Mouse (Mus musculus) neural tube, embryonic 12.5 days (tissue): ENCODE measurements at regions not wholly inside any gene's neighbourhood (a gene's known extent, or its start where the extent isn't known, plus 50 kb on each side); places are given as distances from the start of the nearest gene placed in this dataset.

Source experiments
- ATAC-seq: fragments of 200-750 bp; cut with Nextera tagmentation; 2 replicates; pipeline ENCODE4 v1.8.0; 2017; ENCODE audit warnings: low read depth, mild to moderate bottlenecking, moderate TSS enrichment, moderate library complexity; ENCODE audit not compliant: low FRiP score
- H3K27ac ChIP-seq: fragments of 300-500 bp; sonication (generic); 2 replicates; pipeline ENCODE4 v1.5.1; 2016
- H3K27me3 ChIP-seq: fragments of 300-500 bp; sonication (generic); replicated peaks from 2 replicates; pipeline ENCODE4 v1.6.1; 2016; ENCODE audit warnings: mild to moderate bottlenecking
- H3K36me3 ChIP-seq: fragments of 300-500 bp; sonication (generic); 2 replicates; pipeline ENCODE4 v1.6.1; 2016; ENCODE audit warnings: mild to moderate bottlenecking
- H3K4me1 ChIP-seq: fragments of 300-500 bp; sonication (generic); 2 replicates; pipeline ENCODE4 v1.6.1; 2016
- H3K4me2 ChIP-seq: fragments of 300-500 bp; sonication (generic); replicated peaks from 2 replicates; pipeline ENCODE4 v1.6.1; 2016; ENCODE audit warnings: mild to moderate bottlenecking
- H3K4me3 ChIP-seq: fragments of 300-500 bp; sonication (generic); 2 replicates; pipeline ENCODE4 v1.5.1; 2016
- H3K9ac ChIP-seq: fragments of 300-500 bp; sonication (generic); 2 replicates; pipeline ENCODE4 v1.6.1; 2016; ENCODE audit warnings: mild to moderate bottlenecking
- H3K9me3 ChIP-seq: fragments of 300-500 bp; sonication (generic); 2 replicates; pipeline ENCODE4 v1.6.1; 2016; ENCODE audit warnings: mild to moderate bottlenecking
- WGBS: fragments of 180-500 bp; shearing (Covaris S2); methylation state at CpG from one replicate; pipeline ENCODE4 v1.1.7; 2016; 5-methylcytosine and 5-hydroxymethylcytosine counted together

DNA sequence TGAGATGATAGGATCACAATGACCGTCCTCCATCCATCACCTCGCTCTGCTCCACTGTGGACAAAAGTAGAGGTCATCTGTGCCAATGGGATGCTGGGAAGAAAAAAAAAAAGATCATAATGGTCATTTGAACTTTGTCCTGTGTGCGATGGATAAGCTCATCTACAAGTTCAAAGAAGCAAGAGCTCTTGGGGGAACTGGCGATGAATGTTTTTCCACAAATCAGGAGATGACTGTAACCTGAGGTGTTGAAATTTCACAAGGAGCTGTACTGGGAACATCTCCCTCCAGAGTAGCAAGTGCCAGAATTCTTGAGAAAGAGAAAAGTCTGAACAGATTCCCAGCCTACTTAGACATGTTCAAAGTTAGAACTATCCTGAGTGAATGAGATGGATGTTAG lies 287.0 kb downstream of the Tns3 start:
- Histone ChIP-seq H3K4me3 (no peak overlapping the region), H3K9ac (no peak overlapping the region), H3K36me3 (no peaks in the 10 kb centered on the region), H3K27ac (no peak overlapping the region), H3K4me1 (no peaks in the 10 kb centered on the region), H3K4me2 (no peak overlapping the region), H3K27me3 (no peaks in the 10 kb centered on the region), H3K9me3 (no peaks in the 10 kb centered on the region)
- no peak for ATAC-seq
- WGBS, result 87% methylated on average over 4 of the region's 4 CpGs

GRCm38 (mm10) chr11:8365545-8365944 lies 298.8 kb downstream of the Tns3 start:
- 90% methylated on average over 1 of the region's 1 CpGs for WGBS

DNA sequence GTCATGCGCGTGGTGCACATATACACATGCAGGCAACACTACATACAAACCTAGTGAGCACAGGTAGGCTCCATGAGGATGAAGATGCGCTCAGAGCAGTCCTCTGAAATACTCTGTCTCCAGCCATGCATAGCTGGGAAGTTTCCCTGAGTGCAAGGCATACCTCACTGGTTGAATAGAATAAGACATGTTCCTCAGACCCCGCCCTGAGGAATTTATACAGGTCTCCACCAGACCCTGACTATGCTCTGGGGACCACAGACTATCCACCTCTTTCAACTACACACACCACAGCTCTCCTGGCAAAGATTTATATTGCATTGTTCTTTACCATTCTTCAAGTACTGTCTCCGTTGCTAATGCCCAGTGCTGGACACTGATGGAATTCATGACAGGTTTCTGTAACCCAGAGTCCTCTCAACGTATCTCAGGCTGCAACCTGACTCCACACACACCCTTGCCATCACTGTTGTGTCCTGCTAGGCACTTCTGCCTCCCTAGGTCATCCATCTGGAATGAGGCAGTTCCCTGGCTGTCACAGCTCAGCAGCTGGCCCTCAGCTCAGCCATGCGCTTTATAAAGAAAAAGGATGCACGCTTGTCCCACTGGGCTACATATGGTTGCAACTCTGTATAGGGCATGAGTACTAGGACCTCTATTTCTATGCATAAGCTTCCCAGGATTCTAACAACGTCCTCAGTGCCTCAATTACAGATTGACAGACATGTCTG lies 299.5 kb downstream of the Tns3 start:
- H3K9ac ChIP-seq, result no peak overlapping the region
- no peaks in the 10 kb centered on the region for H3K9me3 ChIP-seq
- ATAC-seq, result no peak
- no peaks in the 10 kb centered on the region for H3K36me3 ChIP-seq
- WGBS, result 82% methylated on average over 9 of the region's 9 CpGs
- no peak overlapping the region for H3K4me2 ChIP-seq
- no peak overlapping the region for H3K4me3 ChIP-seq
- no peaks in the 10 kb centered on the region for H3K4me1 ChIP-seq
- H3K27ac ChIP-seq, result no peak overlapping the region
- H3K27me3 ChIP-seq, result no peaks in the 10 kb centered on the region

More at GRCm38 (mm10) chr11:8365545-8365944, 298.8 kb downstream of the Tns3 start:
- no peaks in the 10 kb centered on the region for H3K36me3 ChIP-seq
- no peak for ATAC-seq
- H3K9ac ChIP-seq, result no peak overlapping the region
- no peaks in the 10 kb centered on the region for H3K4me1 ChIP-seq
- H3K27ac ChIP-seq, result no peak overlapping the region
- no peak overlapping the region for H3K4me3 ChIP-seq
- no peaks in the 10 kb centered on the region for H3K27me3 ChIP-seq
- H3K9me3 ChIP-seq, result no peaks in the 10 kb centered on the region
- H3K4me2 ChIP-seq, result no peak overlapping the region

DNA sequence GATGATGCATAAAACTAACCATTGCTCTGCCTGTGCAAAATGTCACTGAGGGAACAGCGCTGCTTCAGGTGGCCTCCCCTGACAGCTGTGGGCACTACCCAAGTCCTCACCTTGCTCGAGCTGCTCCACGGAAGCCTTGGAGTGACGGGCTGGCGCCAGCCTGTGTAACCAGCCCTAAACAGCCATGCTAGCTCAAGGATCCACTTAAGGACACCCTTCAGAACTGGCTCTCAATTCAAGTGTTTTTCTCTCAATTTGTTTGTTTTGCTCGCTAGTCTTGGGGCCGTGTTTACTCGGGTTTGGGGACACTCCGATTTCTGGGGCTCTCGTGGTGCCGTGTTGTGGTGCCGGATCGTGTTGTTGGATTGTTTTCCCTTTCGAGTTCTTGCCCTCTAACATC lies 319.4 kb downstream of the Tns3 start:
- Histone ChIP-seq H3K4me3 (no peak overlapping the region), H3K4me1 (no peaks in the 10 kb centered on the region), H3K4me2 (no peak overlapping the region), H3K27me3 (no peaks in the 10 kb centered on the region), H3K9me3 (no peaks in the 10 kb centered on the region), H3K27ac (no peak overlapping the region), H3K9ac (no peak overlapping the region), H3K36me3 (no peaks in the 10 kb centered on the region)
- WGBS, result 83% methylated on average over 14 of the region's 14 CpGs
- no peak for ATAC-seq

- H3K4me1 ChIP-seq, result no peaks in the 10 kb centered on the region
- no peaks in the 10 kb centered on the region for H3K36me3 ChIP-seq
- H3K27me3 ChIP-seq, result no peaks in the 10 kb centered on the region
- H3K4me3 ChIP-seq, result no peak overlapping the region
- ATAC-seq, result peak; percentile 53; the same call in 1 of the 2 replicates
- H3K4me2 ChIP-seq, result no peak overlapping the region
- no peak overlapping the region for H3K9ac ChIP-seq
- WGBS, result 56% methylated on average over 14 of the region's 14 CpGs
- H3K9me3 ChIP-seq, result no peaks in the 10 kb centered on the region
- no peak overlapping the region for H3K27ac ChIP-seq
These were observed 361.8 kb downstream of the Tns3 start for GRCm38 (mm10) chr11:8302347-8303188.

DNA sequence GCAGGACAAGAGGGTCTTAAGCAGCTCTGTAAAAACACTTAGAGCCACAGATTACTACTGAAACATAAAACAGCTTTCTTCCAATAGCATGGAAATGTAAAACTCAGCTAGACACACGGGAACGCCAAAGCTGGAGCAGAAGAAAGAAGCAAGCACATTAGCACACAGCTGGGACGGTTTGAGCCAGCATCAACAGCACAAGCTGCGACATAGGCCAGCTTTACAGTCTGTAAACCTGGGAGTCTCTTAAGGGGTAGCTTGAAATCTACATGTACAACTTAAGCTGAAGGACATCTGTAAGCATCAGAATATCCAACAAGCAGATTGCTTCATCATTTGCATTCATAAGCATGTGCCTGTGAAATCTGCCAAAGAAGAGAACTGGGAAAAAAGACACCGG lies 366.9 kb downstream of the Tns3 start:
- Histone ChIP-seq H3K9me3 (no peaks in the 10 kb centered on the region), H3K9ac (no peak overlapping the region), H3K4me1 (no peaks in the 10 kb centered on the region), H3K4me2 (no peak overlapping the region), H3K4me3 (no peak overlapping the region), H3K27ac (no peak overlapping the region), H3K27me3 (no peaks in the 10 kb centered on the region), H3K36me3 (no peaks in the 10 kb centered on the region)
- ATAC-seq, result no peak
- WGBS, result 80% methylated on average over 5 of the region's 5 CpGs

- Histone ChIP-seq H3K36me3 (no peaks in the 10 kb centered on the region), H3K9me3 (no peaks in the 10 kb centered on the region), H3K4me2 (no peak overlapping the region), H3K4me1 (no peaks in the 10 kb centered on the region), H3K9ac (no peak overlapping the region), H3K27ac (no peak overlapping the region), H3K4me3 (no peak overlapping the region), H3K27me3 (no peaks in the 10 kb centered on the region)
- peak; percentile 82 for ATAC-seq
- 55% methylated on average over 6 of the region's 6 CpGs for WGBS
These were observed 370.9 kb downstream of the Tns3 start for GRCm38 (mm10) chr11:8293322-8294014.

DNA sequence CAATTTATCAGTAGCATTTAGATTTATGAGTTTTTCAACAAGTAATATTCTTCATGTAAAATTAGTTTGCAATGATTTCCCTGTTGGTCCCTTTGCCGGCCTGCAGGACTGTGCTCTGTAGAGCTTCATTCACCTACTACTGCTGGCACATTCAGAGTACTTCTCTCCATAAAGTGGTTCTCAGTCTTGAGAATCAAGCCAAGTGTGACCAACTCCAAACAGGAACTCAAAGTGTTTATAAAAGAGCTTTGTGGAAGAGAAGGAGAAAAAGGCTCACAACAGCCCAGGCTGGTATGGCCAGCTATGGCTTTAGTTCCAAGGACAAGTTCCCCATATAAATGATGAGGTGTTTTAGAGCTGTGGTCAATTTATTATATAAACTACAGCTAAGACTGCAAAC lies 379.1 kb downstream of the Tns3 start:
- H3K4me2 ChIP-seq, result no peak overlapping the region
- no peak for ATAC-seq
- no peaks in the 10 kb centered on the region for H3K27me3 ChIP-seq
- no peak overlapping the region for H3K27ac ChIP-seq
- H3K4me1 ChIP-seq, result no peaks in the 10 kb centered on the region
- H3K9me3 ChIP-seq, result no peaks in the 10 kb centered on the region
- WGBS, result 97% methylated on average over 1 of the region's 1 CpGs
- H3K36me3 ChIP-seq, result no peaks in the 10 kb centered on the region
- no peak overlapping the region for H3K9ac ChIP-seq
- H3K4me3 ChIP-seq, result no peak overlapping the region

GRCm38 (mm10) chr11:8275203-8275602 lies 389.1 kb downstream of the Tns3 start:
- H3K4me1 ChIP-seq, result no peaks in the 10 kb centered on the region
- no peak overlapping the region for H3K4me2 ChIP-seq
- no peaks in the 10 kb centered on the region for H3K9me3 ChIP-seq
- no peak overlapping the region for H3K4me3 ChIP-seq
- 79% methylated on average over 4 of the region's 4 CpGs for WGBS
- H3K27me3 ChIP-seq, result no peaks in the 10 kb centered on the region
- H3K9ac ChIP-seq, result no peak overlapping the region
- no peaks in the 10 kb centered on the region for H3K36me3 ChIP-seq
- no peak for ATAC-seq
- no peak overlapping the region for H3K27ac ChIP-seq

DNA sequence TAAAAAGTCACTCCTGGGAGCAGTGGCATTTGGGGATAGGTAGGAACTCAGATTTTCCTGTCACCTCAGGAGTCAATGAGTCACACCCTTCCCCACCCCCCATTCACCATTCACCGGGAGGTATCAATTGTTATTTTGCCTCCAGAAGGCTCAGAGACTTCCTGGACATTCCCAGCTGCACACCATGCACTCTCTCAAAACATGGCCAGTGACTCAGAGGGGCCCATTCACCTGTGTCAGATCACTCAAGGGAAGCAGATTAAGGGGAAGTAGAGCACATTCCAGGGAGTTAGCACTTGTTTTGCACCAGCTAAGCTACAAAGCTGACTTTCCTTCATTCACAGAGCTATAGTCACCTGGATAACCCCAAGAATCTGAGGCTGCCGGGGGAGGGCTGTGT lies 395.2 kb downstream of the Tns3 start:
- no peaks in the 10 kb centered on the region for H3K27me3 ChIP-seq
- no peaks in the 10 kb centered on the region for H3K4me1 ChIP-seq
- 81% methylated on average over 2 of the region's 2 CpGs for WGBS
- H3K36me3 ChIP-seq, result no peaks in the 10 kb centered on the region
- H3K9ac ChIP-seq, result no peak overlapping the region
- no peak overlapping the region for H3K27ac ChIP-seq
- H3K4me3 ChIP-seq, result no peak overlapping the region
- no peak for ATAC-seq
- no peak overlapping the region for H3K4me2 ChIP-seq
- no peaks in the 10 kb centered on the region for H3K9me3 ChIP-seq

DNA sequence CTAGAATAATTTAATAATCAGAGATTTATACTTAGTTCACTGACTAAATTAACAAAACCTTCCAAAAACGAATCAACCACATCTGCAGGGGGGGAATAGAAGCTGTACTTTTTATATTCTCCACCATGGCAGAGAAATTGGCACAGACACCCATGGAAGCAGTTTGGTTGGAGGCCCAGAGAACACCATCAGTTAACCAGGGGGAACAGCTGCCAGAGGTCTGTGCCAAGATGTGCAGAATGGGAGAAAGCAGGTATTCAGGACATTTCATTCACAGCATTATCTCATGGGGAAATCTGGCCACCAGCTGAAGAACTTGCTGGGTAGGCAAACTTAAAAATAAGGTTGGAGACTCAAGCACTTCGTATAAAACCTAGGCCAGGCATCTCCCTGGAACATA lies 410.3 kb downstream of the Tns3 start:
- ATAC-seq, result no peak
- Histone ChIP-seq H3K4me2 (no peak overlapping the region), H3K9ac (no peak overlapping the region), H3K36me3 (no peaks in the 10 kb centered on the region), H3K27me3 (no peaks in the 10 kb centered on the region), H3K4me1 (no peaks in the 10 kb centered on the region), H3K4me3 (no peak overlapping the region), H3K9me3 (no peaks in the 10 kb centered on the region), H3K27ac (no peak overlapping the region)
- 77% methylated on average over 2 of the region's 2 CpGs for WGBS

DNA sequence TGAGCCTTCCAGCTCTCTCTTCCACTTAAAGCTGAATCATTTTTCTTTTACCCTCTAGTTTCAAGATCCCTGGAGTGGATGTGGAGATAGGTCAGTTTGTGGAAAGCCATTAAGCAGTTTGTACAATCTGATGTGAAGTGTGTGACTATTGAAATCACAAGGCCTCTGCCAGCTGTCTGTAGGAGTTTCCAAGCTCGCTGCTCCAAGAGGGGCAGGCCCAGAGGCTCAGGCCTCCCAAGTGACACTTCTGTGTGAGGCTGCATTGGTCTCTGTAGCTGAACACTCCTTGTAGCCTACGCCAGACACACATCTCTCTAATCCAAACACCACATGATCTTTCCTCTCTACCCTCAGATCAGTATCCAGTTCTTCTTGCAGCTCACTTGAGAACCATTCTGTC lies 413.0 kb downstream of the Tns3 start:
- H3K4me3 ChIP-seq, result no peak overlapping the region
- no peak for ATAC-seq
- no peak overlapping the region for H3K9ac ChIP-seq
- no peak overlapping the region for H3K27ac ChIP-seq
- H3K36me3 ChIP-seq, result no peaks in the 10 kb centered on the region
- H3K4me1 ChIP-seq, result no peaks in the 10 kb centered on the region
- no peak overlapping the region for H3K4me2 ChIP-seq
- 88% methylated on average over 2 of the region's 2 CpGs for WGBS
- no peaks in the 10 kb centered on the region for H3K27me3 ChIP-seq
- H3K9me3 ChIP-seq, result no peaks in the 10 kb centered on the region
